Mouse (Mus musculus): Measurements from ENCODE around the gene Sec14l3. TPM values are rescaled to one million over a fixed set of nuclear protein-coding genes. Genes with fewer than 3 reads are reported as not detected.

Sec14l3 gene
- polyA plus RNA-seq, 1 experiment: 0.07 TPM

DNA sequence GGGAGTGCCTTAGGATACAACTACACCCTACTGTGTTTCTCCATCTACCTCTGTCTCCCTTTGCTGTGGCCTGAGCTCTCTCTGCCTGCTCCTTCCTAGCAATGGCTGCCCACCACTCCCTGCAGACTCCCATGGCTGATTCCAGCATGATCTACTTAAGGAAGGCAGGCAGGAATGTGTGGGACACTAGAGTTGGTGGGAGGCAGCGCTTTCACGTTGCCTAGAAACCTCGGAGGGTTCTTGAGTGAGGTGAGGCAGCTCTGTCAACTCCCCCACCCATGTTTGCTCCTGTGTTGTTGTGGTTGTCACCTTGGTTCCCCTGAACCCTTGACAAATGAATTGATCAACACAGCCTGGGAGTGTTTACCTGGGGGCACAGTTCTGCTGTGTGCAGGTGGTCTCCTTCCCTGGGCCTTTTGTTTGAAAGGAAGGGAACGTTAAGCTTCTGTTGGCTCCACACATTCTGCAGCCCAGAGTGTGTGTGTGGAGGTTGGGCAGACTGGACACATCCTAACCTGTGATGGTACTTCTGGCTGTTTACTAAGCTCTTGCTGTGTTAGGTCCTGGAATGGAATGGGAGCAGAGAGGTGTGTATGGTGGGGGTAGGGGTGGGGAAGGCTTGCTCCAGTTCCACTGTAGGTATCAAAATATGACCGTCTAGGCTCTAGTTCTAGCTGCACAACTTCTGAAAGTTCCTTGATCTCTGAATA is 3.6 kb upstream of the Sec14l3 start:
- no peak for DNase-seq (ENCODE audit: low read depth)

DNA sequence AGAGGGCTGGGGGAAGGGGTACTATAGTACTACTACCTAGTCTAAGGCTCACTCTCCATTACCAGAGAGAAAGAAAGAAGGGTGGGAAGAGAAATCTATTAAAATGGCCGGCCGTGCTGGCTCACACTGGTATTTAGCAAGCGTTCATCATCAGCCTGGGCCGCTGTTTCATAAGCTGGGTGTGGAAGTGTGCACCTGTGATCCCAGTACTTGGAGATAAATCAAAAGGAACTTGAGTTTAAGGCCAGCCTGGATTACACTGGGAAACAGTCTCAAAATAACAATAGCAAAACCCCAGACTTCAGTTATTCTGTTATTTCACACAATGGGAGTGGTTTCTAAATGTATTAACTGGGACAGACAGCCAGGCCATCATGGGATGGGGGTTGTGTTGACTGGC is 2.1 kb upstream of the Sec14l3 start:
- no peak for DNase-seq (ENCODE audit: low read depth)

DNA sequence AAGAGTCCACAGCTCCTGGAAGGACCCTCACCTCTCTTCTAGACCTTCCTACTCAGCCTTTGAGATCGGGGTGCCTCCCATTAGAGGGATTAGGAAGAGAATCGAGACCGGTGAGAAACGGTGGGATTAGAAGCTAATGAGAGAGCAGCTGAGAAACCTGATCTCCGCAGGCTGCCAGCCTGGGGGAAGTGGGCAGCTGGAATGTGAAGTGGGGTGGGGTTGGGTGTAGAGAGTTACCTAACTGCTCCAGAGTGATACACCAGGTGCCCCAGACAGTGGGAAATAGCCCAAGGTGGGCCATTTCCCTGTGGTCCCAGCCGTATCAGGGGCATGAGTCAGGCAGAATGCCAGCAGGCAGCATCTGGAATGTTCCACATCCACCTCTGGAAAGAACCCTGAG is 1.7 kb upstream of the Sec14l3 start:
- no peak for DNase-seq (ENCODE audit: low read depth)

DNA sequence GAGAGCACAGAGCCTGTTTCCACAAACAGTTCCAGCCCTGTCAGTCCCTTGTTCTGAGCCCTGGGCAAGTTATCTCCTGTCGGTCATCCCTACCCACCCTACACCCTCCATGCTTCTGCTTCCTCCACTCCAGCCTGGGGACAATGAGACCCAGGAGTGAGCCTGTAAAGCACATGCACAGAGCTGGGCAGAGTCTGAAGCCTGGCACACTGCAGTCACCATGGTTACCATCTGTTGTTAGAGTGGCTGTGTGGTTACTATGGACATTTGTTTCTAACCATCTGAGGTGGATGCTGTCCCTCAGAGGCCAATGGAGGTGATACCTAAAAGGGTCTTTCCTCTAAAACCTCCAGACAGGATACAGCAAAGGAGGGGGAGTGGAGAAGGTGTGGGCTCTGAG is 5.0 kb downstream of the Sec14l3 start:
- DNase-seq (ENCODE audit: low read depth): no peak

GRCm38 (mm10) chr11:4076633-4077032 is 12.0 kb downstream of the Sec14l3 start:
- DNase-seq (ENCODE audit: low read depth): no peak

DNA sequence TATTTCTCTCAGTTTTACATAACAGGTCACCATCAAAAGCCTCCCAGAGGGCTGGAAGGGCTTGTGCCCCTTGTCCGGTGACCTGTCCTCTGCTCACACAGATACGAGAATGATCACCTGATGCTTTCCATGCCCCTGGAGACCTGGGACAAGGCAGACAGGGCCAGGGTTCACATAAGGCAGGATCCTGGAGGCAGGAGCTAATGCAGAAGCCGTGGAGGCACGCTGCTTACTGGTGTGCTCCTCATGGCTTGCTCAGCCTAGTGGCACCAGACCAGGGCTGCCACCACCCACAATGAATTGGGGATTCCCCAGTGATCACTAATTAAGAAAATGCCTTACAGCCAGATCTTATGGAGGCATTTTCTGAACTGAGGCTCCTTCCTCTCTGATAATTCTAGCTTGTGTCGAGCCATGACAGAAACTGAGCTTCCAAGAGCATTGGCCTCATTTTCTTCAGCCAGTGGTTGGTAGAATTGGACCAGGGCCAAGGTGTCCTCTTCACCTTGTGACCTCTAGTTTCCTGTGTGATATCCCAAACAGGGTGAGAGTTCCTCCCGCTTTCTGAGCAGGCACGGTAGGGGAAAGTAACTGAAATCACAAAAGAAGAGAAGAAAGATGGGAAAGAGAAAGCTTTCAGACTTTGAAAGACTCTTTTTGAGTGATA is 13.8 kb downstream of the Sec14l3 start:
- DNase-seq (ENCODE audit: low read depth): no peak

- DNase-seq (ENCODE audit: low read depth): no peak
These were observed 15.6 kb downstream of the Sec14l3 start for GRCm38 (mm10) chr11:4080219-4080618.

DNA sequence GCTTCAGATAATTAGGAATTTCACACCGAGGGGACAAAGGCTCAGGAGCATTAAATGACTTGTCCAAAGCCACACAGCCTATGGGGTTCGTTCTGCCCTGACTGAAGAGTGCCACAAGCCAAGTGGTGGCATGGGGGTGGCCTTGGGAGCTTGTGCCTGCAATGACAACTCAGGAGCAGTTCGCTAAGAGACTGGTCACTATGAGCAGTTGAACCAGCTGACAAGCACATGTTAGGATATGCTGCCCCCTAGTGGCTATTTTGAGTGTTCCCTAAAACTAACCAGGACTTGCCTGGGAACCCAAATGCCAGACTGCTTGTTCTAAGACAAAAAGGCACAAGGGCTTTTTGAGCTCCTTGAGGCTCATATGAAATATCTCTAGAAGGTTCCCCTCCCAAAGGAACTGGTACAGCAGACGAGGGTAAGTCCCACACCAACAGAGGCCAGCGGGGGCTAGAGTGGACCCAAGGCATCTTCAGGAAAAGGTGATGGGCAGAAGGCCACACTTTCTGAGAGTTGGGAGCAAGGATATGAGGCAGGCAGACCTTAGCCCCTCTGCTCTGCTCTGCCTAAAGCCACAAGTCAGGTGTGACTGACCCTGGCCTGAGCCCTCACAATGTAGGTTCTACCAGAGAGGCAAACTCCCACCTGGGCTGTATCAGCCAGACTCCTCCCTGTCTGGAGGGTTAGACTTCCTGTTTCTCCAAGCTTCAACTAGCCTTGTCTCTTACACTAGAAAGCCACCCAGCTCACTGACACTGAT is 18.9 kb downstream of the Sec14l3 start:
- DNase-seq (ENCODE audit: low read depth): no peak

DNA sequence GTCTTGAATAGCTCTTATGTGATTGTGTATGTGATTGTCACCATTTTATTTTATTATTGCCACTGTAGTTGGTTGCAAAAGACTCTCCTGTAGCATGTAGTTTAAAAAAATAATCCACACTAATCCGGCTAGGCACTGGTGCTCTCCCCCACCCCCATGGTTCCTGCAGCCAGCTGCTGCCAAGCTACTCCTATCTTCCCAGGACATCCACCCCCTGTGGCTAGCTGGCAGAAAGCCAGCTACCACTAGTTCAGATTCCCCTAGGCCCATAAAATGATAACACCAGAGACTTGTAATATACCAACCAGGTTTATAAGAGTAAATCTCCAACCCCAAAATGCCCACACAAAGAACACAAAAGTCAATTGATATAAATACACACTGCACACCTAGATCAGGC is 21.6 kb downstream of the Sec14l3 start:
- DNase-seq (ENCODE audit: low read depth): no peak

- DNase-seq (ENCODE audit: low read depth): no peak
These were observed 22.6 kb downstream of the Sec14l3 start for GRCm38 (mm10) chr11:4087267-4087666.

DNA sequence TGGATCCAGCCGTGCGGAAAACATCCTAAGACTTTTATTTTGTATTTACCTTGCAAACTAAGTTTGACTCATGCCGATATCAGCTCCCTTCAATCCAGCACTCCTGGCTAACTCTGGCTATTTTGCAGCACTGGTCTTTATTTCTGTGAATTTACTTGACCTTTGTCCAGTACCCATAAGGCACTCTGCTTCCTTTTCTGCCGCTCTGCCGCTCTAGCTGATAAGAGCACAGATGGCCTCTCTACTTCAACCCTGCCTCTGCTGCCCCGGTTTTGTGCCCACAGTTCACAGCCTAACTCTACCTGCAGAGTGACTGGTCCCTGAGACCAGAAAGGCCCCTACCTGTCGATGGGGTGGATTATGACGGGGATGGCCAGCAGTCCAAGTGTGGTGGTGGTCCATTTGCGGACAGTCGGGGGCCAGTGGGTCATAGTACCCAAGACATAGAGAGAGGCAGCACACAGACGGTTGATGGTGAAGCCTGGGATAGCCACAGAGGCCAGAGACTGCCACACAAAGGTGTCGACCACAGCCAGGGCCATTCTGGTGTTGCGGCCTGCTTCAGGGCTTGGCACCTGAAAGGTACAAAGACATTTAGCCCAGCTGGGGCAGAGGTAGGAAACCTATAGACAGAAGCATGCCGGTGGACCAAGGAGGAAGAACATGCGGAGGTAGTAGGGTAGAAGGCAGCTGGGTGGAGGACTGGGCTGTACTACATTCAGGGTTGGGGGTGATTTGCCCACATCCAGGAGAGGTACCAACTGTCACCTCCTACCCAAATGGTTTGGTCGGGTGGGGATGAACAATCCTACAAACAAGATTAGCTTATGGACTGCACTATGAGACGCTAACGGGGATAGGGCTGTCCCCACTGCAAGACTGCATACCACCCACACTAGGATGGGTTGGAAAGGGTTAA is 29.1 kb downstream of the Sec14l3 start:
- no peak for DNase-seq (ENCODE audit: low read depth)

- no peak for DNase-seq (ENCODE audit: low read depth)
These were observed 29.9 kb downstream of the Sec14l3 start for GRCm38 (mm10) chr11:4094378-4095170.

GRCm38 (mm10) chr11:4095171-4096053 is 30.8 kb downstream of the Sec14l3 start, which contains the start of gene Mtfp1:
TSS of gene Mtfp1 (minus strand) at chr11:4095445.
- DNase-seq (ENCODE audit: low read depth): no peak

DNA sequence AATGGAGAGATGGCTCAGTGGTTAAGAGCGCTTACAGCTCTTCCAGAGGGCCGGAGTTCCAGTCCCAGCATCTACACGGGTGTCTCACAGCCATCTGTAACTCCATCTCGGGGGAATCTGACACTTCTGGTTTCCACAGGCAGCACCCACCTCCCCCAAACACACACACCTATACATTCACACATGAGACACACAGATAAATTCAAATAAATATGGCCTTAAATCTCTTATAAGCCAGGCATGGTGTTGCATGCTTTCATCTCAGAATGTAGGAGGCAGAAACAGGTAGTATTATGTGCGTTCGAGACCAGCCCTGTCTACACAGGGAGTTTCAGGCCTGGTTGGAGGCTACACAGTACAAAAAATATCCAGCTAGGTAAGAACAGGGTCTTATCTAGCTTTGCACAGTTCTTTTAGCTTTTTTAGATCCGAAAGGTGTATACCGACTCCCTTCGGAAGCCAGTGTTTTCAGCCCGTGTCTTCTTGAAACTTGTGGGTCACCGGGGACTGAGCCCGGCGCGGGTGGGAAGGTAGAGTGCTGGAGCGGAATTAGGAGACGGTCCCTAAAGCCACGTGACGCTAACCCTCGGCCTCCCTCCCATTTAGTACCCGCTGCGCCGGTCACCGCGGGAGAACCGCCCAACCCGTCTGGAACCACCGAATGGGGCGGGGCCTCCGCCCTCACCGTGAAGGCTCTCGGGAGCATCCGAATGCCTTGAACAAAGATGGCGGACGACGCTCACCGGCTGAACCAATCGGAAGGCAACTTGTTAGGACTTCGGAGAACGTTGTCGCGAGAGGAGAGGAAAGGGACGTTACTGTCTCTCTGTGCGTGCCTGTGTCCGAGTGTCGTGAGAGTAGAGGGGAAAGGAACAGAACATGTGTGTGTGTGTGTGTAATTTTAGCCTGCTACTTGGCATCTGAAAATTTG is 31.7 kb downstream of the Sec14l3 start:
- peak; percentile 95 for DNase-seq (ENCODE audit: low read depth)

DNA sequence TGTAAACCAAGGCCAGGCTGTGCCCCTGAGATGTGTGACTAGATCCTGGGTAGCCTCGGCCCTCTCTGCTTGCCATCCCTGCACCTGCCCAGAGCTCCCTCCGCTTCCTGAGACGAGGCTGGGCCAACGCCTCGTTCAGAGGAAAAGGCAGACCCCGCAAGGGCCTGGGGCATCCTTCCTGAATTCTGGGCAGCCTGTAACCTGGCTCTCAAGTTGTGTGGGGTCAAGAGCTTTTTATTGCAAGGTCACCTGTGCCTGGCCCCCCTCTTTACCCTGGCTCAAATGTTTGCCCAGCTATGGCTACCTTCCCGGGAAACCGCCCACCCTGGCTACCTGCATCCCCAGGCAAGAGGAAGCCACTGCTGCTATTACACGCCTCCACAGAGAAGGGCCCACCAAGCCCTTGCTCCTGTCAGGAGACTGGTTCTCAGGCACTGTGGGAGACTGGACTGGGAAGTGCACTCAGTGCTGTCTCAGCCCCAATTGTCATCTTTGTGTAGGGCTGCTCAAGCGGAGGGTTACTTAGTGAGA is 32.5 kb downstream of the Sec14l3 start:
- DNase-seq (ENCODE audit: low read depth): no peak

DNA sequence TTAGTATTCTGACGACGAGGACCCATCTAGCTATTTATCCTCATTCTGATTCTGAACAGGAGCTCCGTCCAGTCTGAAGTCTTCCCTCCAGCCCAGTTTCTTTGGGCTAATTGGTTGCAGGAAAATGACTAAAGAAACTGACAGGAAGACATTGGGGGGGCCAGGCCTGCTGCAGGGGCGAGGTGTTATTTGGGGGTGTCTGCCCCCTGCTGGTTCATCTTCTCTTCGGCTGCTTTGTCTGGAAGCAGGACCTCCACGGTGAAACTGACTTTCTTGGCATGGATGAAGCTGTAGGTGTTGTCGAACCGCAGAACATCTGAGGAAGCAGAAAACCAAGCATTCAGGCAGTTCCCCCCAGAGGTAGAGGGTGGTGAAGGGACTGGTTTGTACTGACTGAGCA is 33.5 kb downstream of the Sec14l3 start:
- no peak for DNase-seq (ENCODE audit: low read depth)

DNA sequence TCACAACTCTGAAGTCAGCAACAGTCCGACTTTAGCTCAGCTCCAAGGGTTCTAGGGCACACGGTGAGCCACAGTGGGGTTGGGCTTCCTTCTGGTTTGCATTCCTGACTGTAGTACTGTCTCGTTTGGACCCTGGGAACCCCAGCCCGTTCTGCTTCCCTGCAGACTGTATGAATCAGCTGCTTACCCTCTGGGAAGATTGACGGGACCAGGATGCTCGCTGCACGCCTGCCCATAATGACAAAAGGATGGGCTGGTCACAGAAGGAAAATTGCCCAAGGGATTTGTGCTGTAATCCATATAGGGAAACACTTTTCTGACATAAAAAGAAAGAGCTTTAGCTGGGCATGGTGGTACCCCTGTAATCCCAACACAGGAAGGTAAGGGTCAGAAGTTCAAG is 34.2 kb downstream of the Sec14l3 start:
- DNase-seq (ENCODE audit: low read depth): no peak

DNA sequence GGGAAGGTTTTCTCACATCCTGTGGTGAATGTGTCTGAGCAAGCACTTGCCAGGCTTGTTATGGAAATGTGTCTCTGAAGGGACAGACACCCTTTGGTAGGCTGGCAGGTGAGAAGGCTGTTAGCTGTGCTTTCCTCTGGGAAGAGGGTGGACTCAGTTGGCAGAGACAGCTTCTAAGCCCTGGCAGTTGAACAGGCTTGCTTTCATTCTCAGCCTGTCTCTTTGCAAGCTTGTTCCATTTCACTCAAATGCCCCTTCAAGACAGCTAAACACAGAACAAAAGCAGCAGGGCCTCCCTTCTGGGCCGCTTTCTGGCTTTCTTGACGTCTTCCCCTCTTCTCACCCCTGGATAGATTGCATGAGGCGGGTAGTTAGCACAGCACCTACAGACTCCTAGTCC is 34.8 kb downstream of the Sec14l3 start:
- no peak for DNase-seq (ENCODE audit: low read depth)

Measured in gonadal fat pad, adult 2 months (tissue).